ENCODE assay signal across 34 mouse cellular contexts in the genomic region with DNA sequence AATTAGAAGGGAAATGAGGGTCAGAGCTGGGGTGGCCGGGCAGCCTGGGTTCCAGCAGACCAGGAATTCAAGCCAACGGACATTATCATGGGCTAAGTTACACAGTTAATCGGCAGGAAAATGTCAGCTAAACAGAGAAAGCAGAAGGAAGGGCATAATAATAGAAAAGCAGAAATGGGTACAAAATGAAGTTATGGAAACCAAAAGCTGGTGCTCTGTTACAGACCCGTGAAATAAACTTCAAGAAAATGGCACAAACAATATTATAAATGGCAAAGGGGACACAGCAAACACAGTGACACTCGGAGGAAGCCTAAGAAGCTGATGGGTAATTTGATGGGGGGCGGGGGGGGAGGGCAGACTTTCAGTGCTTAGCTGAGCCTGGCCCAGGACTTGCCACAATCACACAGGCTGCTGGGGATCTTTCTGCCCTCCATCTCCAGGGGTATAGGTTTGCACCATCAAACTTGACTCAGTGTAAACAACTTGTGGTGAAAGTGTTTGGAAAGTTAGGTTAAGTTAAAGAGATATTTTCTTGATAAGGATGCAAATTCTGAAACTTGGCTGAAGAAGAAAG. TPM values are rescaled to one million over a fixed set of nuclear protein-coding genes. Genes with fewer than 3 reads are reported as not detected.
DNase-seq lines count a peak whose midpoint lies in the region; TF ChIP-seq lines count a peak whose summit lies in the region.
"Had no signal": no experiment of that assay in that cellular context is flagged by ENCODE, and none has a peak within 500 bp of the region (broad histone marks: within the 10 kb centered on the region; RNA-seq: fewer than 3 reads in every experiment).

No protein-coding gene starts in this region.

- H3K27me3 ChIP-seq in liver, adult 2 months (ENCODE audit: control insufficient read depth, insufficient read depth, low read length): no peaks in the 10 kb centered on the region
- H3K27me3 ChIP-seq: embryonic facial prominence, embryonic 15.5 days; kidney, embryonic 15.5 days; limb, embryonic 12.5 days; midbrain, embryonic 12.5 days; neural tube, embryonic 13.5 days; Patski had no signal

- H3K27ac ChIP-seq in liver, adult 2 months (replicated peaks; ENCODE audit: insufficient read depth, low read depth, low read length): 0 out of 2 replicates have a peak overlapping the region, but pooled peaks have one; percentile 35
- H3K27ac ChIP-seq in brown adipose tissue, adult 24 weeks (replicated peaks; ENCODE audit: low read depth, low read length): peak overlapping the region; percentile 52
- H3K27ac ChIP-seq in macrophage: peak overlapping the region; percentile 90
- H3K27ac ChIP-seq: embryonic facial prominence, embryonic 10.5 days; embryonic facial prominence, embryonic 15.5 days; forebrain, embryonic 12.5 days; heart, embryonic 10.5 days; heart, embryonic 15.5 days; hindbrain, embryonic 14.5 days; kidney, embryonic 15.5 days; left cerebral cortex, adult 2 months; limb, embryonic 12.5 days; liver, embryonic 14.5 days; midbrain, embryonic 12.5 days; neural tube, embryonic 13.5 days had no signal

- 78% methylated on average over 6 of the region's 6 CpGs for WGBS in liver, adult 2 months
- WGBS in macrophage (ENCODE audit: missing documents): 3% methylated on average over 5 of the region's 6 CpGs

- H3K79me2 ChIP-seq in liver, adult 2 months (ENCODE audit: control insufficient read depth, insufficient read depth, low read length): no peaks in the 10 kb centered on the region
- H3K79me2 ChIP-seq in macrophage (ENCODE audit: inconsistent target): no peaks in the 10 kb centered on the region; the same call in 1 of the 2 replicates

- DNase-seq in liver, adult 2 months (ENCODE audit: extremely low read depth, low read depth, low spot score): no peak
- no peak for DNase-seq in liver
- DNase-seq in B cell, adult 2 months: peak; percentile 42 to 52
- no peak for DNase-seq in gastrocnemius, postnatal 10 days
- no peak for DNase-seq in adrenal gland, postnatal 36 days
- DNase-seq in heart, postnatal 4 days: no peak
- DNase-seq: adrenal gland, postnatal 14 days; cerebellum, adult 8-10 months; cerebellum, postnatal 25 days; forebrain, postnatal 0 days; gastrocnemius, postnatal 14 days; heart, adult 11 months; heart, postnatal 36 days; kidney, adult 11 months; kidney, postnatal 25 days; lung, postnatal 36 days; right cerebral cortex, postnatal 14 days had no signal

- no peak overlapping the region for H3K9ac ChIP-seq in liver, adult 2 months (ENCODE audit: low read depth, low read length)
- H3K9ac ChIP-seq: embryonic facial prominence, embryonic 15.5 days; forebrain, embryonic 12.5 days; forebrain, postnatal 0 days; heart, embryonic 15.5 days; hindbrain, embryonic 14.5 days; kidney, embryonic 15.5 days; limb, embryonic 12.5 days; liver, embryonic 14.5 days; midbrain, embryonic 12.5 days; neural tube, embryonic 13.5 days had no signal

- H3K4me3 ChIP-seq in liver, adult 2 months (ENCODE audit: insufficient read depth, low read depth, low read length): no peak overlapping the region
- H3K4me3 ChIP-seq in brown adipose tissue, adult 24 weeks (ENCODE audit: insufficient read depth, low read depth, low read length): no peak overlapping the region
- no peak overlapping the region for H3K4me3 ChIP-seq in macrophage (ENCODE audit: inconsistent target)
- H3K4me3 ChIP-seq: embryonic facial prominence, embryonic 10.5 days; embryonic facial prominence, embryonic 15.5 days; forebrain, embryonic 12.5 days; heart, embryonic 10.5 days; heart, embryonic 15.5 days; kidney, embryonic 15.5 days; left cerebral cortex, adult 2 months; limb, embryonic 12.5 days; megakaryocyte, embryonic 14.5 days; midbrain, embryonic 12.5 days; myocyte; neural tube, embryonic 13.5 days had no signal

- no peaks in the 10 kb centered on the region for H3K36me3 ChIP-seq in liver, adult 2 months (ENCODE audit: control insufficient read depth, insufficient read depth, low read length)
- no peaks in the 10 kb centered on the region for H3K36me3 ChIP-seq in macrophage (ENCODE audit: inconsistent target)
- H3K36me3 ChIP-seq: embryonic facial prominence, embryonic 10.5 days; embryonic facial prominence, embryonic 15.5 days; forebrain, embryonic 12.5 days; heart, embryonic 10.5 days; heart, embryonic 15.5 days; kidney, embryonic 15.5 days; limb, embryonic 12.5 days; midbrain, embryonic 12.5 days; neural tube, embryonic 13.5 days had no signal

- H3K4me1 ChIP-seq in liver, adult 2 months (ENCODE audit: control insufficient read depth, insufficient read depth, low read length): no peaks in the 10 kb centered on the region
- peaks cover 6% of the 10 kb centered on the region; the same call in 1 of the 2 replicates for H3K4me1 ChIP-seq in brown adipose tissue, adult 24 weeks (ENCODE audit: control insufficient read depth, insufficient read depth, insufficient read length, low read length)

- no peak for TF ChIP-seq CTCF in liver, adult 2 months (IDR thresholded peaks at IDR 0.05; ENCODE audit: low read depth, low read length)

- no peak for TF ChIP-seq POLR2A in liver, adult 2 months (IDR thresholded peaks at IDR 0.05; ENCODE audit: extremely low read depth, insufficient read depth, low read length)

RNA-seq across cellular contexts. Expression of gene Nsmce1, which starts 4.6 kb away (rescaled TPM):
- total RNA-seq in liver, adult 2 months (2014; rRNA removed): 17.9 and 19.3 TPM in 2 replicates
- 17.9 and 19.9 TPM in 2 replicates for polyA plus RNA-seq in liver, adult 2 months (2012; rRNA removed)
- polyA plus RNA-seq in brown adipose tissue, adult 24 weeks (2012; ENCODE audit: insufficient read depth, insufficient read length, missing spikeins): 30.3 and 33.1 TPM in 2 replicates
- 10 to 100 TPM in 2 of 26 experiments, 1 to 10 TPM in 24; 1.6 to 11.0 (median 5.4) TPM for total RNA-seq in macrophage (2018; cell fraction: chromatin; rRNA removed)
- total RNA-seq in macrophage (2018; cell fraction: cytosol; rRNA removed): 10 to 100 TPM; 21.7 to 35.3 (median 27.9) TPM
- total RNA-seq in macrophage (2018; cell fraction: nucleus; rRNA removed): 10 to 100 TPM in 10 of 26 experiments, 1 to 10 TPM in 16; 5.0 to 15.0 (median 9.7) TPM
- 20.1 to 42.2 TPM (median 29.6 TPM) in 3 replicates for polyA plus RNA-seq in macrophage (2018)
- total RNA-seq in gastrocnemius, postnatal 10 days (2021): 10 to 100 TPM; 19.4 to 20.3 TPM
- total RNA-seq in adrenal gland, postnatal 36 days (2021): 10 to 100 TPM; 35.6 to 59.0 TPM
- 10 to 100 TPM; 43.3 to 46.1 TPM for total RNA-seq in heart, postnatal 4 days (2021)

RNA-seq across cellular contexts. Expression of gene Kdm8, which starts 51.5 kb away (rescaled TPM):
- 1.9 and 2.2 TPM in 2 replicates for total RNA-seq in liver, adult 2 months (2014; rRNA removed)
- 2.0 and 2.4 TPM in 2 replicates for polyA plus RNA-seq in liver, adult 2 months (2012; rRNA removed)
- polyA plus RNA-seq in brown adipose tissue, adult 24 weeks (2012; ENCODE audit: insufficient read depth, insufficient read length, missing spikeins): 2.4 and 3.1 TPM in 2 replicates
- total RNA-seq in macrophage (2018; cell fraction: chromatin; rRNA removed): 1 to 10 TPM in 19 of 26 experiments, under 1 TPM in 3, not detected in 4; 0.46 to 5.7 (median 2.9) TPM
- 1 to 10 TPM in 22 of 26 experiments, under 1 TPM in 4; 0.38 to 2.0 (median 1.6) TPM for total RNA-seq in macrophage (2018; cell fraction: cytosol; rRNA removed)
- 1 to 10 TPM in 18 of 26 experiments, under 1 TPM in 6, not detected in 2; 0.52 to 5.3 (median 1.9) TPM for total RNA-seq in macrophage (2018; cell fraction: nucleus; rRNA removed)
- polyA plus RNA-seq in macrophage (2018): 1.1 to 2.6 TPM (median 1.9 TPM) in 3 replicates
- total RNA-seq in gastrocnemius, postnatal 10 days (2021): 1 to 10 TPM; 3.8 to 4.0 TPM
- total RNA-seq in adrenal gland, postnatal 36 days (2021): 1 to 10 TPM; 3.1 to 6.1 TPM
- total RNA-seq in heart, postnatal 4 days (2021): 1 to 10 TPM; 4.4 to 5.3 TPM

RNA-seq across cellular contexts. Expression of gene Il4ra, which starts 56.0 kb away (rescaled TPM):
- 11.3 and 16.6 TPM in 2 replicates for total RNA-seq in liver, adult 2 months (2014; rRNA removed)
- 18.7 and 24.0 TPM in 2 replicates for polyA plus RNA-seq in liver, adult 2 months (2012; rRNA removed)
- polyA plus RNA-seq in brown adipose tissue, adult 24 weeks (2012; ENCODE audit: insufficient read depth, insufficient read length, missing spikeins): 5.5 and 8.6 TPM in 2 replicates
- total RNA-seq in macrophage (2018; cell fraction: chromatin; rRNA removed): 1,000 to 10,000 TPM in 1 of 26 experiments, 100 to 1,000 TPM in 25; 132 to 1,109 (median 198) TPM
- 100 to 1,000 TPM in 14 of 26 experiments, 10 to 100 TPM in 12; 66.1 to 266 (median 101) TPM for total RNA-seq in macrophage (2018; cell fraction: cytosol; rRNA removed)
- 1,000 to 10,000 TPM in 1 of 26 experiments, 100 to 1,000 TPM in 25; 132 to 1,059 (median 192) TPM for total RNA-seq in macrophage (2018; cell fraction: nucleus; rRNA removed)
- 95.1 to 123 TPM (median 99.7 TPM) in 3 replicates for polyA plus RNA-seq in macrophage (2018)
- 10 to 100 TPM in 1 of 2 experiments, 1 to 10 TPM in 1; 9.4 to 11.8 TPM for total RNA-seq in gastrocnemius, postnatal 10 days (2021)
- total RNA-seq in adrenal gland, postnatal 36 days (2021): 100 to 1,000 TPM in 1 of 2 experiments, 10 to 100 TPM in 1; 46.6 to 119 TPM
- 10 to 100 TPM; 22.2 to 23.7 TPM for total RNA-seq in heart, postnatal 4 days (2021)

Comparison
In these comparisons a context has a peak if more than half of its experiments do, and no peak if none do; other contexts are left out.
1. DNase-seq: peak in B cell, adult 2 months (2 of 2); none in liver, adult 2 months (single experiment), liver (single experiment), gastrocnemius, postnatal 10 days (single experiment), adrenal gland, postnatal 36 days (0 of 2) and heart, postnatal 4 days (single experiment).
2. H3K27ac ChIP-seq: peak in every context shown above with its lines; median percentile 90 in macrophage; 52 in brown adipose tissue, adult 24 weeks; 35 in liver, adult 2 months.